Mouse (Mus musculus) neural tube, embryonic 15.5 days (tissue): ENCODE results near the gene Phyhd1. TPM values are rescaled to one million over a fixed set of nuclear protein-coding genes. Genes with fewer than 3 reads are reported as not detected.

Experiments
- ATAC-seq: fragments of 200-750 bp; cut with Nextera tagmentation; 2 replicates; pipeline ENCODE4 v1.8.0; 2017; ENCODE audit warnings: mild to moderate bottlenecking, moderate TSS enrichment, moderate library complexity; ENCODE audit not compliant: low FRiP score
- H3K27ac ChIP-seq: fragments of 300-500 bp; sonication (generic); replicated peaks from 2 replicates; pipeline ENCODE4 v1.5.1; 2015; ENCODE audit warnings: mild to moderate bottlenecking, inconsistent platforms
- H3K27me3 ChIP-seq: fragments of 300-500 bp; sonication (generic); replicated peaks from 2 replicates; pipeline ENCODE4 v1.6.1; 2015; ENCODE audit warnings: inconsistent platforms
- H3K36me3 ChIP-seq: fragments of 300-500 bp; sonication (generic); 2 replicates; pipeline ENCODE4 v1.6.1; 2015; ENCODE audit warnings: inconsistent platforms
- H3K4me1 ChIP-seq: fragments of 300-500 bp; sonication (generic); 2 replicates; pipeline ENCODE4 v1.6.1; 2015; ENCODE audit warnings: inconsistent platforms
- H3K4me2 ChIP-seq: fragments of 300-500 bp; sonication (generic); 2 replicates; pipeline ENCODE4 v1.6.1; 2015; ENCODE audit warnings: inconsistent platforms, mild to moderate bottlenecking, moderate library complexity
- H3K4me3 ChIP-seq: fragments of 300-500 bp; sonication (generic); replicated peaks from 2 replicates; pipeline ENCODE4 v1.5.1; 2015; ENCODE audit warnings: mild to moderate bottlenecking, inconsistent platforms
- H3K9ac ChIP-seq: fragments of 300-500 bp; sonication (generic); replicated peaks from 2 replicates; pipeline ENCODE4 v1.6.1; 2015; ENCODE audit warnings: mild to moderate bottlenecking, inconsistent platforms
- H3K9me3 ChIP-seq: fragments of 300-500 bp; sonication (generic); replicated peaks from 2 replicates; pipeline ENCODE4 v1.6.1; 2016; ENCODE audit warnings: inconsistent platforms
- WGBS: fragments of 180-500 bp; shearing (Covaris S2); methylation state at CpG from one replicate; pipeline ENCODE4 v1.1.7; 2015; ENCODE audit warnings: mixed read lengths; 5-methylcytosine and 5-hydroxymethylcytosine counted together
- polyA plus RNA-seq: library from polyadenylated mRNA; unstranded; fragments of >200 nt; fragmentation: Nextera tagmentation; extraction: Ambion mirVana; gene quantifications from 2 replicates; pipeline ENCODE4 v1.2.1, GENCODE M21; 2015

Phyhd1 gene
- polyA plus RNA-seq, 1 experiment from 2014 or later: 5.2 TPM

GRCm38 (mm10) chr2:30244595-30245178 is 21.3 kb upstream of the Phyhd1 start:
- Histone ChIP-seq H3K27me3 (no peaks in the 10 kb centered on the region), H3K4me2 (no peak overlapping the region), H3K9me3 (no peaks in the 10 kb centered on the region), H3K27ac (no peak overlapping the region), H3K4me3 (no peak overlapping the region), H3K36me3 (peaks cover 70% of the 10 kb centered on the region), H3K4me1 (peaks cover 31% of the 10 kb centered on the region), H3K9ac (no peak overlapping the region)
- 83% methylated on average over 7 of the region's 7 CpGs for WGBS
- no peak for ATAC-seq

- H3K27ac ChIP-seq: no peak overlapping the region
- H3K27me3 ChIP-seq: no peaks in the 10 kb centered on the region
- WGBS: 94% methylated on average over 5 of the region's 5 CpGs
- no peak for ATAC-seq
- H3K36me3 ChIP-seq: peaks cover 57% of the 10 kb centered on the region
- H3K9me3 ChIP-seq: no peaks in the 10 kb centered on the region
- H3K4me2 ChIP-seq: no peak overlapping the region
- H3K9ac ChIP-seq: no peak overlapping the region
- no peak overlapping the region for H3K4me3 ChIP-seq
- peaks cover 34% of the 10 kb centered on the region for H3K4me1 ChIP-seq
These were observed 19.0 kb upstream of the Phyhd1 start for GRCm38 (mm10) chr2:30247036-30247435.

- Histone ChIP-seq H3K36me3 (peaks cover 51% of the 10 kb centered on the region), H3K9me3 (no peaks in the 10 kb centered on the region), H3K4me2 (no peak overlapping the region), H3K4me3 (no peak overlapping the region), H3K27ac (no peak overlapping the region), H3K27me3 (no peaks in the 10 kb centered on the region), H3K4me1 (peaks cover 29% of the 10 kb centered on the region), H3K9ac (no peak overlapping the region)
- no peak for ATAC-seq
- 69% methylated on average over 4 of the region's 4 CpGs for WGBS
These were observed 18.3 kb upstream of the Phyhd1 start for GRCm38 (mm10) chr2:30247681-30248080.

GRCm38 (mm10) chr2:30249182-30249581 is 16.8 kb upstream of the Phyhd1 start:
- 91% methylated on average over 3 of the region's 3 CpGs for WGBS
- Histone ChIP-seq H3K4me3 (no peak overlapping the region), H3K36me3 (peaks cover 41% of the 10 kb centered on the region), H3K27ac (no peak overlapping the region), H3K4me2 (no peak overlapping the region), H3K4me1 (peaks cover 20% of the 10 kb centered on the region; the same call in 1 of the 2 replicates), H3K27me3 (no peaks in the 10 kb centered on the region), H3K9ac (no peak overlapping the region), H3K9me3 (no peaks in the 10 kb centered on the region)
- no peak for ATAC-seq

- 85% methylated on average over 10 of the region's 10 CpGs for WGBS
- H3K27ac ChIP-seq: no peak overlapping the region
- H3K36me3 ChIP-seq: peaks cover 43% of the 10 kb centered on the region
- no peaks in the 10 kb centered on the region for H3K9me3 ChIP-seq
- H3K9ac ChIP-seq: no peak overlapping the region
- no peak overlapping the region for H3K4me3 ChIP-seq
- H3K4me2 ChIP-seq: no peak overlapping the region
- no peak for ATAC-seq
- no peaks in the 10 kb centered on the region for H3K27me3 ChIP-seq
- peaks cover 20% of the 10 kb centered on the region; the same call in 1 of the 2 replicates for H3K4me1 ChIP-seq
These were observed 15.6 kb upstream of the Phyhd1 start for GRCm38 (mm10) chr2:30250166-30251128.

- no peak for ATAC-seq
- WGBS: 75% methylated on average over 5 of the region's 5 CpGs
- H3K9me3 ChIP-seq: no peaks in the 10 kb centered on the region
- no peak overlapping the region for H3K4me3 ChIP-seq
- H3K27ac ChIP-seq: no peak overlapping the region
- peaks cover 48% of the 10 kb centered on the region for H3K36me3 ChIP-seq
- H3K4me1 ChIP-seq: peaks cover 20% of the 10 kb centered on the region; the same call in 1 of the 2 replicates
- no peak overlapping the region for H3K4me2 ChIP-seq
- H3K9ac ChIP-seq: no peak overlapping the region
- H3K27me3 ChIP-seq: no peaks in the 10 kb centered on the region
These were observed 14.4 kb upstream of the Phyhd1 start for GRCm38 (mm10) chr2:30251417-30252104.

- H3K36me3 ChIP-seq: peaks cover 58% of the 10 kb centered on the region
- H3K4me2 ChIP-seq: no peak overlapping the region
- ATAC-seq: no peak
- no peak overlapping the region for H3K4me3 ChIP-seq
- H3K9ac ChIP-seq: no peak overlapping the region
- H3K27me3 ChIP-seq: no peaks in the 10 kb centered on the region
- H3K27ac ChIP-seq: no peak overlapping the region
- peaks cover 16% of the 10 kb centered on the region; the same call in 1 of the 2 replicates for H3K4me1 ChIP-seq
- WGBS: 82% methylated on average over 3 of the region's 3 CpGs
- no peaks in the 10 kb centered on the region for H3K9me3 ChIP-seq
These were observed 13.5 kb upstream of the Phyhd1 start for GRCm38 (mm10) chr2:30252521-30252920.

GRCm38 (mm10) chr2:30253809-30254208 is 12.2 kb upstream of the Phyhd1 start:
- WGBS: 84% methylated on average over 5 of the region's 5 CpGs
- peaks cover 64% of the 10 kb centered on the region for H3K36me3 ChIP-seq
- no peak overlapping the region for H3K4me3 ChIP-seq

GRCm38 (mm10) chr2:30255631-30256395 is 10.2 kb upstream of the Phyhd1 start:
- Histone ChIP-seq H3K4me3 (no peak overlapping the region), H3K4me1 (peaks cover 22% of the 10 kb centered on the region; the same call in 1 of the 2 replicates), H3K27ac (no peak overlapping the region), H3K27me3 (no peaks in the 10 kb centered on the region), H3K36me3 (peaks cover 69% of the 10 kb centered on the region), H3K4me2 (no peak overlapping the region), H3K9ac (no peak overlapping the region), H3K9me3 (no peaks in the 10 kb centered on the region)
- WGBS: 97% methylated on average over 42 of the region's 42 CpGs
- no peak for ATAC-seq

More at GRCm38 (mm10) chr2:30253809-30254208, 12.2 kb upstream of the Phyhd1 start:
- no peaks in the 10 kb centered on the region for H3K9me3 ChIP-seq
- ATAC-seq: no peak
- H3K27ac ChIP-seq: no peak overlapping the region
- H3K9ac ChIP-seq: no peak overlapping the region
- no peaks in the 10 kb centered on the region for H3K27me3 ChIP-seq
- H3K4me2 ChIP-seq: no peak overlapping the region
- H3K4me1 ChIP-seq: peaks cover 22% of the 10 kb centered on the region; the same call in 1 of the 2 replicates

- WGBS: 96% methylated on average over 30 of the region's 30 CpGs
- Histone ChIP-seq H3K9ac (no peak overlapping the region), H3K27me3 (no peaks in the 10 kb centered on the region), H3K4me2 (no peak overlapping the region), H3K27ac (no peak overlapping the region), H3K9me3 (no peaks in the 10 kb centered on the region), H3K4me3 (no peak overlapping the region), H3K36me3 (peaks cover 73% of the 10 kb centered on the region), H3K4me1 (peaks cover 19% of the 10 kb centered on the region; the same call in 1 of the 2 replicates)
- ATAC-seq: no peak
These were observed 9.2 kb upstream of the Phyhd1 start for GRCm38 (mm10) chr2:30256616-30257350.
